Mouse (Mus musculus) thymus, adult 2 months (tissue): ENCODE data around the gene N4bp3.

Experiments
- CTCF ChIP-seq: fragments of 200-500 bp; IDR thresholded peaks from 2 replicates; pipeline ENCODE4 v1.5.1; 2012; ENCODE audit warnings: mild to moderate bottlenecking, control low read depth, low read length, moderate library complexity, borderline replicate concordance; ENCODE audit not compliant: control insufficient read depth, poor library complexity, insufficient read depth; ENCODE audit errors: extremely low read depth
- POLR2A ChIP-seq: fragments of 200-500 bp; IDR thresholded peaks from 2 replicates; pipeline ENCODE4 v1.6.1; 2012; ENCODE audit warnings: mild to moderate bottlenecking, low read length, control low read depth, moderate library complexity; ENCODE audit not compliant: control insufficient read depth, poor library complexity, insufficient read depth; ENCODE audit errors: extremely low read depth

- no peak for TF ChIP-seq CTCF
- no peak for TF ChIP-seq POLR2A
These were observed 9.9 kb downstream of the N4bp3 start for GRCm38 (mm10) chr11:51640748-51641147.
